Mouse (Mus musculus) spleen, postnatal 14 days (tissue): ENCODE results near the gene Tmem132a.

Experiments
- DNase-seq, 2 experiments: peaks; one replicate each; pipeline ENCODE4 v3.0.0; 2021 to 2022; ENCODE audit warnings: low spot score in 2 of 2

Tmem132a gene

GRCm38 (mm10) chr19:10878201-10878837 lies 8.6 kb upstream of the Tmem132a start:
- DNase-seq, result no peak

DNA sequence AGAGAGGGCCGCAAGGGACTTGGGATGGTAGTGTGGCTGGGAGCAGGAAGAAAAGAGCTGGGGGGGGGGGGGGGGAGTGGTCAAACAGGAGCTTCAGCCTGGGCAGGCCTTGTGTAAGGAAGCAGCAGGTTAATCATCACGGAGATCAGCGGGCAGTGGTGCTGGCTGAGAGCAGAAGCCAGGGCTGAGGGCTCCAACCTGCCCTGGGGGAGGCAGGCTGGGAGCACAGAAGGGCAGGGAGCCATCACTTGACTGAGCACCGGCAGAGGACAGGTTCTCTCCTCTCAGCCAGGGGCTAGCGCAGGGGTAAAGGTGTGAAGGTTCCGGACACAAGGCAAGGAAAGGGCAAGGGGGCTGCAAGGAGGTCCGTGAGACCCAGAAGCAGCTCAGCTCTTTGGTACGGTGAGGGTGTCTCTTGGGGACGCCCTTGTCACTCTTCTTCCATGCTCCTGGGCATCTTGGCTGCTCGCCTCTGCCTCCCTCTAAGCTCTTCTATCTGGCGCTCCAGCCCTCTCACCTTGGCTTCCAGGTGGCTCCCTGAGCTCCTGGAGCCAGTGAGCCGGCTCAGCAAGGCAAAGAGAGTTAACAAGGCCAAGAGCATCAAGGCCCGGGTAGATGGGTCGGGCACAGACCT lies 1.7 kb upstream of the Tmem132a start:
- no peak for DNase-seq

- DNase-seq, result no peak
Observed at GRCm38 (mm10) chr19:10870676-10871075, 936 bp upstream of the Tmem132a start.

DNA sequence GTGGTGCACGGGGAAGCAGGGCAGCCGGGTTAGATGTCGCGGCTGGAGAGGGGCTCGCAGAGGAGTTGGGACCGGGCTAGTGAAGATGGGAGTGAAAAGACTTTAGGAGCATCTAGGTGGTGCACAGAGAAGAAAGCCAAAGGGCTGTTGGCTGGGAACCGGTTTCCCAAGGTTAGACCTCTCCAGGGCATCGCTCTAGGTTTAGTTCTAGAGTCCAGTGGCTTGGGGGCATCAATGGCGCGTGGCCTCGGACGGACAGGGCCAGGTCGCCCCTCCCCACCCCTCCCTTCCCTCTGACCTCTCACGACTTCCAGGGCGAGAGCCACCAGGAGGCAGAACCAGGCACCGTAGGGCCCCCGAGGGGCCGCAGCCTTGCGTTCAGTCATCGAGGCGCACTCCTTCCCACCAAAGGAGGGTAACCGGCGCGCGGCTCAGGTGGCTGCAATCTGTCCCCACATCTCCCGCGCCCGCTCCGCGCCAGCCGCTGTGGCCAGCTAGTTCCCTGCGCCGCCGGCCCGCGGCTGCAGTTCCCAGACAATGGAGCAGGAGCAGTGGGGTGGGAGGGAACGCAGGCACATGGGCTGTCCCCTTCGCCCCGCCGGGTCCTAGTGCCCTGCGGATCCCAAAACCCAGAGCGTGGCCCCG lies 377 bp downstream of the Tmem132a start:
- DNase-seq, result no peak

GRCm38 (mm10) chr19:10868623-10869141 lies 1.1 kb downstream of the Tmem132a start:
- DNase-seq, result no peak

DNA sequence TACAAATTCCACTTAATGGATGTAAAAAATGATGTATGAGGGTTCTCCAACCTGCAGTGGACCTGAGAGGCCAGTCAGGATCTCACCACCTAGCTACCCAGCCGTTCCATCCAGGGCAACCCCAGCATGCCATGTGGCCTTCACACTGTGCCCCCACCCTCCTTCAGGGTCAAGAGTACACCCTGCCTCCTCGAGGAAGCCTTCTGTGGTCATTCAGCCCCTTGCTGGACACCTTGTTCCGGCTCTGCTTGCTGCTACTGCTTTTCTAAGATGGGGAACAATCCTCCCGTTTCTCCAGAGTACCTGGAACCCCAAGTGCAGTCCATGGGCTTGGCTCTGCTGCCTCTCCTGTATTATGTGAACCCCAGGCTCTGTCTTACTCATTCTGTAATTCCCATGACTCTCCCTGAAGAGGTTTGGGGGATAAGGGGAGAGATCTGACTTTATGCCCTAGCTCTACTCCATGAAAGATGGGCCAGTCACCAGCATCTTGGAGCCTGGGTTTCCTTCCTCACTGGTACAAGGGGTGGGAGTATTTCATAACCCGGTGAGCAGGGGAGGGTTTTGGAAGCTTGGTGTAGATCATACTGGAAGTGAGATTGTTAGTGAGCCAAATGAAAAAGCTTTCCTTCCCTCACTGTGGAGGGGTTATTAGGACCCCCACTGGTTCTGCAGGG lies 1.7 kb downstream of the Tmem132a start:
- no peak for DNase-seq

DNA sequence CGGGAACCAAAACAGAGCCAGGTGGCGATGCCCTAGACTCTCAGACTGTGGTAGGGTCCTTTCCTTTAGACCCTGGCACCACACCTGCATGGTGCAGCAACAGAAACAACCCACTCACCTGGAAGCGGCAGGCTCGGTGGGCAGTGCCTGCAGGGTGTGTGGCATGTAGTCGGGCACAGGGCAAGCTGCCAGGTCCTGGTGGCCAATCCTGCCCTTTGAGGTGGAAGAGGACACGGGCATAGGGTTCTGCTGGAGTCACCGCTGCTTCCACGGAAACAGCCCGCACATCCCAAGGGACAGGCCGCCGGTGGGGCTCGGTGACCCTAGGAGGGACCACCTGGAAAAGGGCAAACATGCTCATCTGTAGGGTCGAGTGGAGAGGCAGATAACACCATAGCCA lies 3.4 kb downstream of the Tmem132a start:
- no peak for DNase-seq

DNA sequence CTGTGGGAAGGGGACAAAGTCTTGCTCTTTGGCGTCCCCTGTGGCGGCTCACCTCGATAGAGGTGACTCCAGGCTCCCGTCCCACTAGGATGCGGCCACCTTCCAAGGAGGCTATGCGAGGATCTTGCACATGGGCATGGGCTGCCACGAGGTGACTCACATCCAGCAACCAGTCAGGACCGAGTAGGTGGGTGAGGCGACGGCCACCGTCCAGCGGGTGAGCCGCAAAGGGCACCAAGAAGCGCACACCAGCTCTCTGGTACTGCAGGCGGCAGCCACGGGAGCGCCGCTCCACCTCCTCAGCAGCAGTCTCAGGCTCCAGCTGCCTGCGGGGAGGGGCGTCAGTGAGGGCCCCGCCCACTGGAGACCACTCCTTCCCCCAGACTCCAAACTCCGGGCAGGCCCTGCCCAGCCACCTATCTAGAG lies 9.7 kb downstream of the Tmem132a start:
- DNase-seq, result no peak

DNA sequence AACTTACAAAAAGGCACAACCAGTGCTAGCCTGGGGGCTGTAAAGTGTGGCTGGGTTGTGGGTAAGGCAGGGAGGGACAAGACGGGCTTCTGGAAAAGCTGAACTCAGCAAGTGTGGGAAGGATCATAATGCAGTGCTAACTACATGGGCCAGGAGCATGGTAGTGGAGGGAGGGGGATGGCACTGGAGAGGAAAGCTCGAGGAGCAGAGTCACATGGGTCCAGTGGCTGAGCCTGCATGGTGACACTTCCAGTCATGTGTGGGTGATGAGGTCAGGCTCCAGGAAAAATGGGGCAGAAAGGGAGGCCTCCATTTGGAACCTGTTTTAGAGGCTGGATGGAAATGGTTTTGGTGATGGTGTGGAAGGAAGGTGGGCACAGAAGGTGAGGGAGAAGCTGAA lies 13.2 kb downstream of the Tmem132a start:
- no peak for DNase-seq

GRCm38 (mm10) chr19:10855422-10855821 lies 14.3 kb downstream of the Tmem132a start:
- no peak for DNase-seq

DNA sequence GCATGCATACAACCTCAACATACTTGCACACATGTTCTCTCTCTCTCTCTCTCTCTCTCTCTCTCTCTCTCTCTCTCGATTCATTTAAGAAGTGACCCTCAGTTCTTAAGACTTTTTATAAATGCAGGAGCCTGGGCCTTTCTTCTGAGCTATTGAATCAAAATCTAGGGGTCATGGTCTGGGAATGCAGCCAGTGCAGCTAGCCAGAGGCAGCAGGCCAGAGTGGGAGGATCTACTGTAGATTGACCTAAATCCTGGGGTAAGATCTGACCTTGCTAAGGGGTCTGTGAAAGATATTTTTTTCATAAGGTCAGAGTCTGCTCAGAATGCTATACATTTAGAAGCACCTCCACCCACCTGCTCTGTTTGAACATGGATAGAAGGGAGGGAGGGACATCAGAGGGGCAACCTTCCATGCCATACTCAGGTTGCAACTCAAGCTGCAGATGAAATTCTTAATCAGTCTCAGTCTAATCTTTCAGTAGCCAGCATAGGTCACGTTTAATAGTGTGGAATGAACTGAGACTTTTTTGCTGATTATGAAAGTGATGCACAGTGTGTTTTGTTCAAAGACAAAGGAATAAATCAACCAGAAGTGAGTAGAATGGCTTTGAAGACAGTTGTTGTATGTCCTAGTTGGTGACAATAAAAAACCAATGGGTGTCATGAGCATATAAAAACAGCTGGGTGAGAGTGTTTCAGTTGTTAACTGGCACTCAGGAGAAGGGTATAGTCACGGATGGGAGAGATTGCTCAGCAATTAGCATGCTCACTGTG lies 22.2 kb downstream of the Tmem132a start:
- DNase-seq, result no peak

- no peak for DNase-seq
Observed at GRCm38 (mm10) chr19:10846150-10846549, 23.6 kb downstream of the Tmem132a start.

GRCm38 (mm10) chr19:10845454-10845853 lies 24.3 kb downstream of the Tmem132a start:
- no peak for DNase-seq

- DNase-seq, result no peak
Observed at GRCm38 (mm10) chr19:10844206-10844605, 25.5 kb downstream of the Tmem132a start.

- DNase-seq, result peak in 1 of 2 experiments; percentile 39
Observed at GRCm38 (mm10) chr19:10842914-10843313, 26.8 kb downstream of the Tmem132a start.

- DNase-seq, result peak in 1 of 2 experiments; percentile 28
Observed at GRCm38 (mm10) chr19:10841721-10842626, 27.8 kb downstream of the Tmem132a start.

DNA sequence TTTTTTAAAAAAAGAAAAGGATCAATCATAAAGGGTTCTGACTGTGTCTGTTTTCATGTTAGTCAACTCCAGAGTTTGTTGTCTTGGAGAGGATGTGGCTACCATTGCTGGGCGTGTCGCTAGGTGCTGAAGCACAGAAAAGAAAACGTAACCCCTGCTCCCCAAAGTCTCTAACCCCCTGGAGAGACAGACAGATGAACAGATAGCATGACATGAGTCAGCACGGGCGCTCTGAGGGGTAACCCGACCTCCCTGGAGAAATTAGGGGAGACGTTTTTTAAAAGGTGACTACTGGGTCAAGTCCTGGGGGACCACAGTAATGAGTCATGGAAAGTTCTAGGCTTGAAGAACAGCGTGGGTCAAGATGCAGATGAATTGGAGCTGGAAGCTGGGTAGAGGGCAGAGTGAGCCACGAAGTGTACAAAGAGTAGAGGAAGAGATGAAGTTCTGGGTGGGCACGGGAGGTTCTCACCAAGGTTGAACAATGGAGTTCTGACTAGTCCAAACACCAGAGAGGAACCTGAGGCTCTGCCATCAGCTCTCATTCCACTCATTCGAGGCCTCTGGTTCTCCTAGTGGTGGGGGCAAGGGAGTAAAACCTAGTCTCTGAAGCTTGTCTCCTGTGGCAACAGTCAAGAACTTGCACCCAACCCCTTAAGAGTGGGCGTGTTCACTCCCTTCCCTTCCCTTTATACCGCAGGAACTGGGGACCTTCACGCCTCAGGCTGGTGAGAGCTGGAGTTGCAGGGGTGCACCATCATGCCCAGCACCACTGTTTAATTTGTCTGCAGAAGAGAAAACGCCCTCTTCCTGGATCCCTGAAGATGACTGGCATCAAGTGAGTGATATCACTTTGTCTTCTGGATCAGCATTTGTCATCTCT lies 30.5 kb downstream of the Tmem132a start, which contains the start of gene Slc15a3:
Slc15a3 (plus strand) TSS at position 718 of the 883 bp plus-strand sequence.
- DNase-seq, result no peak

DNA sequence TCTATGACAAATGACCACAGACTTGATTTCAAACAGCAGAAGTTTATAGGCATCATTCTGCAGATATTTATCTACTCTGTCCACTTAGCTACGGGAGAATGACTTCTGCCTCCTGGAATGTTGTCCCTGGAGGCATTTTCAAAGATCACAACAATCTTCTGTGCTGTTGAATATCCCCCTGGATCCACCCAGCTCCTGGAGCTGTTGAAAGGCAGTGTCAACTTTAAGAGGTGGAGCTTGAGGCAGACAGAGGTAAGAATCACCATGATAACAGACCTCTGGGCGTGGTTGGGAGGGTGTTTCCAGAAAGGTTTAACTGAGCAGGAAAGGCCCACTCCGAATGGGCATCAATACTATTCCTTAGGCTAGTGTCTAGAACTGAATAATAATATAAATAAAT lies 34.1 kb downstream of the Tmem132a start:
- no peak for DNase-seq

DNA sequence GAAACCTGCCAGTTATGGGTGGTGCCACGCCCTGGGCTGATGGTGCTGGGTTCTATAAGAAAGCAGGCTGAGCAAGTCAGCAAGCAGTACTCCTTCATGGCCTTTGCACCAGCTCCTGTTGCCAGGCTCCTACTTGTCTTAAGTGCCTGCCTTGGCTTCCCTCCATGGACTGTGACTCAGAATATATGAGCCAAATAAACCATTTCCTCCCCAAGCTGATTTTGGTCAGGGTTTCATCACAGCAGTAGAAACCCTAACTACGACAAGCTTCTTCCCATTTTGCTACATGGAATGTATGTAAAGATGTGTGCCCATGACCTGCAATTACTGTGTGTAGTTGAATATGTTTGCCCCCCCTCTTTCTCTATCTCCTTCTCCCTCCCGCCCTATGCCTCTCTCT lies 36.1 kb downstream of the Tmem132a start:
- no peak for DNase-seq
